In genomic region chr3:50978636-50979035, GRCm38 (mm10) we compare ENCODE assay signal across 24 mouse cellular contexts.
DNase-seq lines count a peak whose midpoint lies in the region; ATAC-seq and TF ChIP-seq lines count a peak whose summit lies in the region.
"Had no signal": no experiment of that assay in that cellular context is flagged by ENCODE, and none has a peak within 500 bp of the region (broad histone marks: within the 10 kb centered on the region; RNA-seq: fewer than 3 reads in every experiment).

No protein-coding gene starts in this region.

- peak; percentile 48 for TF ChIP-seq EP300 in lung, postnatal 0 days (IDR thresholded peaks at IDR 0.05)

- peak; percentile 33 for DNase-seq in midbrain, embryonic 11.5 days (ENCODE audit: low spot score, missing footprints)
- no peak for DNase-seq in midbrain, embryonic 14.5 days
- DNase-seq in lung, postnatal 0 days (ENCODE audit: low spot score): peak; percentile 70
- peak; percentile 80 for DNase-seq in lung, postnatal 36 days
- DNase-seq in urinary bladder, postnatal 36 days (ENCODE audit: low spot score in 2 of 2): no peak
- DNase-seq in adrenal gland, postnatal 36 days: no peak
- DNase-seq: adrenal gland, postnatal 14 days; cerebellum, adult 18-20 months; cerebellum, postnatal 14 days; embryo, embryonic 11 days; gastrocnemius, postnatal 36 days; heart, adult 18-20 months; heart, postnatal 14 days had no signal

- H3K36me3 ChIP-seq in midbrain, embryonic 11.5 days (ENCODE audit: control insufficient read depth, insufficient read depth, low read length): no peaks in the 10 kb centered on the region
- no peaks in the 10 kb centered on the region for H3K36me3 ChIP-seq in midbrain, embryonic 14.5 days (ENCODE audit: control insufficient read depth, insufficient read depth, low read length)
- H3K36me3 ChIP-seq in lung, postnatal 0 days (ENCODE audit: insufficient read depth, low read length): no peaks in the 10 kb centered on the region
- no peaks in the 10 kb centered on the region for H3K36me3 ChIP-seq in hindbrain, embryonic 16.5 days (ENCODE audit: control insufficient read depth, insufficient read depth, low read length)
- H3K36me3 ChIP-seq: embryonic facial prominence, embryonic 15.5 days; forebrain, embryonic 10.5 days; forebrain, embryonic 15.5 days; heart, embryonic 10.5 days; heart, embryonic 15.5 days had no signal

- WGBS in midbrain, embryonic 11.5 days: 90% methylated on average over 5 of the region's 5 CpGs
- WGBS in midbrain, embryonic 14.5 days: 89% methylated on average over 5 of the region's 5 CpGs
- WGBS in lung, postnatal 0 days: 55% methylated on average over 5 of the region's 5 CpGs
- WGBS in hindbrain, embryonic 16.5 days: 90% methylated on average over 5 of the region's 5 CpGs

- H3K9ac ChIP-seq in midbrain, embryonic 11.5 days (ENCODE audit: low read length): no peak overlapping the region
- H3K9ac ChIP-seq in midbrain, embryonic 14.5 days (replicated peaks; ENCODE audit: low read length): no peak overlapping the region
- no peak overlapping the region for H3K9ac ChIP-seq in lung, postnatal 0 days (replicated peaks; ENCODE audit: low read depth)
- no peak overlapping the region for H3K9ac ChIP-seq in hindbrain, embryonic 16.5 days (ENCODE audit: low read depth, low read length)
- H3K9ac ChIP-seq: embryonic facial prominence, embryonic 15.5 days; forebrain, embryonic 15.5 days; heart, embryonic 15.5 days; hindbrain, embryonic 14.5 days had no signal

- ATAC-seq in midbrain, embryonic 11.5 days (ENCODE audit: low FRiP score): no peak
- no peak for ATAC-seq in midbrain, embryonic 14.5 days (ENCODE audit: low FRiP score, low TSS enrichment)
- ATAC-seq in lung, postnatal 0 days: peak; percentile 76
- no peak for ATAC-seq in hindbrain, embryonic 16.5 days
- ATAC-seq: activated CD4-positive, CD25-positive, alpha-beta regulatory T cell, adult 4 months; forebrain, embryonic 15.5 days; Patski had no signal

- no peaks in the 10 kb centered on the region for H3K9me3 ChIP-seq in midbrain, embryonic 11.5 days (ENCODE audit: control insufficient read depth, low read length)
- H3K9me3 ChIP-seq in midbrain, embryonic 14.5 days (ENCODE audit: control insufficient read depth, low read length): no peaks in the 10 kb centered on the region
- H3K9me3 ChIP-seq in lung, postnatal 0 days (ENCODE audit: low read length): no peaks in the 10 kb centered on the region
- no peaks in the 10 kb centered on the region for H3K9me3 ChIP-seq in hindbrain, embryonic 16.5 days (ENCODE audit: control insufficient read depth, low read length)
- H3K9me3 ChIP-seq: embryonic facial prominence, embryonic 15.5 days; forebrain, embryonic 10.5 days; forebrain, embryonic 15.5 days; heart, embryonic 10.5 days; heart, embryonic 15.5 days had no signal

- no peaks in the 10 kb centered on the region for H3K27me3 ChIP-seq in midbrain, embryonic 11.5 days (ENCODE audit: control insufficient read depth, insufficient read depth, low read length)
- no peaks in the 10 kb centered on the region for H3K27me3 ChIP-seq in midbrain, embryonic 14.5 days (ENCODE audit: control insufficient read depth, insufficient read depth, low read length)
- no peaks in the 10 kb centered on the region for H3K27me3 ChIP-seq in lung, postnatal 0 days (replicated peaks; ENCODE audit: insufficient read depth, low read length)
- no peaks in the 10 kb centered on the region for H3K27me3 ChIP-seq in hindbrain, embryonic 16.5 days (replicated peaks; ENCODE audit: control insufficient read depth, insufficient read depth, low read length)
- H3K27me3 ChIP-seq: CH12.LX; embryonic facial prominence, embryonic 15.5 days; forebrain, embryonic 15.5 days; heart, embryonic 15.5 days had no signal

- H3K27ac ChIP-seq in midbrain, embryonic 11.5 days (ENCODE audit: low read depth, low read length): no peak overlapping the region
- no peak overlapping the region for H3K27ac ChIP-seq in midbrain, embryonic 14.5 days (replicated peaks; ENCODE audit: low read depth, low read length)
- H3K27ac ChIP-seq in lung, postnatal 0 days (ENCODE audit: low read length): no peak overlapping the region
- H3K27ac ChIP-seq in hindbrain, embryonic 16.5 days (ENCODE audit: low read depth, low read length): no peak overlapping the region
- H3K27ac ChIP-seq: embryonic facial prominence, embryonic 15.5 days; forebrain, embryonic 10.5 days; forebrain, embryonic 15.5 days; heart, embryonic 10.5 days; heart, embryonic 15.5 days; hindbrain, embryonic 14.5 days had no signal

- no peaks in the 10 kb centered on the region for H3K4me1 ChIP-seq in midbrain, embryonic 11.5 days (ENCODE audit: control insufficient read depth, insufficient read depth, low read length)
- H3K4me1 ChIP-seq in midbrain, embryonic 14.5 days (ENCODE audit: control insufficient read depth, insufficient read depth, low read length): peaks cover 7% of the 10 kb centered on the region; the same call in 1 of the 2 replicates
- no peaks in the 10 kb centered on the region; the same call in 1 of the 2 replicates for H3K4me1 ChIP-seq in lung, postnatal 0 days (ENCODE audit: insufficient read depth, low read depth, low read length)
- H3K4me1 ChIP-seq in hindbrain, embryonic 16.5 days (ENCODE audit: control insufficient read depth, insufficient read depth, low read depth, low read length): no peaks in the 10 kb centered on the region

- no peak overlapping the region for H3K4me2 ChIP-seq in midbrain, embryonic 11.5 days
- no peak overlapping the region for H3K4me2 ChIP-seq in midbrain, embryonic 14.5 days (ENCODE audit: low read length)
- H3K4me2 ChIP-seq in lung, postnatal 0 days (replicated peaks; ENCODE audit: low read depth, low read length): no peak overlapping the region
- H3K4me2 ChIP-seq in hindbrain, embryonic 16.5 days (ENCODE audit: low read length): no peak overlapping the region
- H3K4me2 ChIP-seq: embryonic facial prominence, embryonic 15.5 days; forebrain, embryonic 15.5 days; heart, embryonic 15.5 days; hindbrain, embryonic 14.5 days had no signal

- TF ChIP-seq CTCF in lung, postnatal 0 days (IDR thresholded peaks at IDR 0.05): no peak

- H3K4me3 ChIP-seq in midbrain, embryonic 11.5 days (ENCODE audit: low read depth, low read length): no peak overlapping the region
- H3K4me3 ChIP-seq in midbrain, embryonic 14.5 days (replicated peaks; ENCODE audit: low read depth, low read length): no peak overlapping the region
- H3K4me3 ChIP-seq in lung, postnatal 0 days (ENCODE audit: low read depth, low read length): no peak overlapping the region
- no peak overlapping the region for H3K4me3 ChIP-seq in hindbrain, embryonic 16.5 days (ENCODE audit: low read length)
- H3K4me3 ChIP-seq: embryonic facial prominence, embryonic 15.5 days; erythroblast, embryonic 14.5 days; forebrain, embryonic 10.5 days; forebrain, embryonic 15.5 days; heart, embryonic 10.5 days; heart, embryonic 15.5 days had no signal

Comparison
In these comparisons a context has a peak if more than half of its experiments do, and no peak if none do; other contexts are left out.
1. DNase-seq: peak in midbrain, embryonic 11.5 days (single experiment), lung, postnatal 0 days (single experiment) and lung, postnatal 36 days (single experiment); none in midbrain, embryonic 14.5 days (single experiment), urinary bladder, postnatal 36 days (0 of 2) and adrenal gland, postnatal 36 days (0 of 2).